Mouse (Mus musculus): Measurements from ENCODE around the gene Rbm41. TPM values are rescaled to one million over a fixed set of nuclear protein-coding genes. Genes with fewer than 3 reads are reported as not detected.

Rbm41 gene
- polyA plus RNA-seq, 1 experiment from 2014 or later: 6.5 TPM

GRCm38 (mm10) chrX:139859402-139859801 is 139.0 kb downstream of the Rbm41 start:
- WGBS: 86% methylated on average over 5 of the region's 5 CpGs
- Histone ChIP-seq H3K4me3 (no peak overlapping the region), H3K27ac (replicated peaks) (no peak overlapping the region), H3K36me3 (replicated peaks) (no peaks in the 10 kb centered on the region), H3K9me3 (no peaks in the 10 kb centered on the region), H3K27me3 (replicated peaks; ENCODE audit: low read depth, poor library complexity, severe bottlenecking) (peaks cover 55% of the 10 kb centered on the region), H3K4me1 (no peaks in the 10 kb centered on the region)
- no peak for DNase-seq (ENCODE audit: low spot score)

GRCm38 (mm10) chrX:139854795-139855194 is 143.6 kb downstream of the Rbm41 start:
- H3K9me3 ChIP-seq: no peaks in the 10 kb centered on the region
- H3K27me3 ChIP-seq (replicated peaks; ENCODE audit: low read depth, poor library complexity, severe bottlenecking): peaks cover 41% of the 10 kb centered on the region
- DNase-seq (ENCODE audit: low spot score): no peak
- H3K4me3 ChIP-seq: no peak overlapping the region
- no peaks in the 10 kb centered on the region for H3K4me1 ChIP-seq
- H3K27ac ChIP-seq (replicated peaks): no peak overlapping the region
- H3K36me3 ChIP-seq (replicated peaks): no peaks in the 10 kb centered on the region
- whole genome bisulfite sequencing: 91% methylated on average over 4 of the region's 4 CpGs

GRCm38 (mm10) chrX:139841091-139841490 is 157.3 kb downstream of the Rbm41 start:
- WGBS: 81% methylated on average over 6 of the region's 6 CpGs
- H3K27ac ChIP-seq (replicated peaks): no peak overlapping the region
- peaks cover 72% of the 10 kb centered on the region for H3K27me3 ChIP-seq (replicated peaks; ENCODE audit: low read depth, poor library complexity, severe bottlenecking)
- no peak overlapping the region for H3K4me3 ChIP-seq
- no peak for DNase-seq (ENCODE audit: low spot score)
- no peaks in the 10 kb centered on the region for H3K36me3 ChIP-seq (replicated peaks)
- H3K4me1 ChIP-seq: no peaks in the 10 kb centered on the region
- H3K9me3 ChIP-seq: no peaks in the 10 kb centered on the region

Other genes with a start within 250 kb of the Rbm41 start
- gene Ripply1, start 216.2 kb downstream of the Rbm41 start, polyA plus RNA-seq (2016; fragmentation: Nextera tagmentation; extraction: Ambion mirVana): 0.25 TPM in 1 of 2 replicates, not detected in the other
- 0.15 and 0.31 TPM in 2 replicates for gene Cldn2, start 197.8 kb downstream of the Rbm41 start, polyA plus RNA-seq (2016; fragmentation: Nextera tagmentation; extraction: Ambion mirVana)
- gene Morc4, start 126.9 kb downstream of the Rbm41 start, polyA plus RNA-seq (2016; fragmentation: Nextera tagmentation; extraction: Ambion mirVana): 8.6 and 9.1 TPM in 2 replicates
- 2.7 and 2.8 TPM in 2 replicates for gene Nup62cl, start 64.1 kb upstream of the Rbm41 start, polyA plus RNA-seq (2016; fragmentation: Nextera tagmentation; extraction: Ambion mirVana)
- not detected in 2 replicates for gene Pih1h3b, start 64.3 kb upstream of the Rbm41 start, polyA plus RNA-seq (2016; fragmentation: Nextera tagmentation; extraction: Ambion mirVana)

All from embryonic facial prominence, embryonic 10.5 days (tissue).